Mouse (Mus musculus) stomach, postnatal 0 days (tissue): ENCODE results near the gene Tmprss11a.

Experiments used
- CTCF ChIP-seq: IDR thresholded peaks from 2 replicates; pipeline ENCODE4 v1.5.1; 2016; ENCODE audit warnings: antibody characterized with exemption, low read depth, mild to moderate bottlenecking, moderate library complexity
- EP300 ChIP-seq: optimal IDR thresholded peaks from 2 replicates; pipeline ENCODE3; 2016; ENCODE audit warnings: antibody characterized with exemption

DNA sequence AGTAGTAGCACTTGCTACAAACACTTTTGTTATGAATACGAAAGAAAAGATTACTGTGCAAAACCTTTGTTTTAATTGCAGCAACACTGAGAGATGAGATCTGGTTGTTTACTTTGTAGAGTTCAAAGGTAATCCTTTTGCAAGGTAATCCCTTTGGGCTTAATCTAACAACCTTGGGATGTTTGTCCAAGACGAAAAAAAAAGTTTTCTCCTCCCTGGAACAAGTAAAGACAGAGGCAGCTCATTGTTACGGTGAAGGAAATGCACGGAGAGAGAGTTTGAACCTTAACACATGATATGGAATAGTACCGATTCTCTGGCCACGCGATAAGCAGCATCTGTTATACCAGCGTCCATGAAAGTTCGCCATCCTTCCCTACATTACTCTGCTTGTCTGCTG, 5.1 kb upstream of the Tmprss11a start:
- TF ChIP-seq EP300: no peak
- TF ChIP-seq CTCF: no peak
